Mouse (Mus musculus) T-helper 2 cell (primary cell): ENCODE measurements around the gene Aff3.

Source experiments
- in situ Hi-C: fragments of 300-600 bp; cut with MboI, MseI; formaldehyde crosslinking; loops from one replicate; pipeline ENCODE4 v1.15.1; 2025; ENCODE audit warnings: high pct_unique_total_duplicates

The Aff3 gene

GRCm38 (mm10) chr1:38604611-38605010 is 60.1 kb downstream of the Aff3 start:
- in situ Hi-C loops: no loop called here

GRCm38 (mm10) chr1:38601802-38602508 is 62.8 kb downstream of the Aff3 start:
- in situ Hi-C loops: no loop called here

GRCm38 (mm10) chr1:38595311-38595710 is 69.4 kb downstream of the Aff3 start:
- in situ Hi-C loops: no loop called here

- in situ Hi-C loops: no loop called here
Observed at GRCm38 (mm10) chr1:38594766-38595165, 70.0 kb downstream of the Aff3 start.

GRCm38 (mm10) chr1:38591194-38591593 is 73.6 kb downstream of the Aff3 start:
- in situ Hi-C loops: no loop called here

- in situ Hi-C loops: no loop called here
Observed at GRCm38 (mm10) chr1:38588741-38589140, 76.0 kb downstream of the Aff3 start.

GRCm38 (mm10) chr1:38582328-38582727 is 82.4 kb downstream of the Aff3 start:
- in situ Hi-C loops: no loop called here

- in situ Hi-C loops: no loop called here
Observed at GRCm38 (mm10) chr1:38580572-38580971, 84.2 kb downstream of the Aff3 start.

- in situ Hi-C loops: no loop called here
Observed at GRCm38 (mm10) chr1:38578339-38578738, 86.4 kb downstream of the Aff3 start.

GRCm38 (mm10) chr1:38567791-38568190 is 97.0 kb downstream of the Aff3 start:
- in situ Hi-C loops: no loop called here

GRCm38 (mm10) chr1:38566101-38566678 is 98.6 kb downstream of the Aff3 start:
- in situ Hi-C loops: no loop called here

- in situ Hi-C loops: no loop called here
Observed at GRCm38 (mm10) chr1:38565295-38565777, 99.4 kb downstream of the Aff3 start.

GRCm38 (mm10) chr1:38562397-38563199 is 102.2 kb downstream of the Aff3 start:
- in situ Hi-C loops: no loop called here

- in situ Hi-C loops: no loop called here
Observed at GRCm38 (mm10) chr1:38561331-38561730, 103.4 kb downstream of the Aff3 start.

GRCm38 (mm10) chr1:38560666-38561065 is 104.1 kb downstream of the Aff3 start:
- in situ Hi-C loops: no loop called here

- in situ Hi-C loops: no loop called here
Observed at GRCm38 (mm10) chr1:38557615-38558014, 107.1 kb downstream of the Aff3 start.

GRCm38 (mm10) chr1:38554546-38554945 is 110.2 kb downstream of the Aff3 start:
- in situ Hi-C loops: no loop called here

- in situ Hi-C loops: no loop called here
Observed at GRCm38 (mm10) chr1:38553090-38553489, 111.7 kb downstream of the Aff3 start.

GRCm38 (mm10) chr1:38550579-38550978 is 114.2 kb downstream of the Aff3 start:
- in situ Hi-C loops: no loop called here

- in situ Hi-C loops: no loop called here
Observed at GRCm38 (mm10) chr1:38548671-38549661, 115.8 kb downstream of the Aff3 start.

GRCm38 (mm10) chr1:38547685-38548084 is 117.1 kb downstream of the Aff3 start:
- in situ Hi-C loops: no loop called here
